In genomic region chr15:31397379-31397778, GRCm38 (mm10) we compare ENCODE assay signal across 24 mouse cellular contexts. TPM values are rescaled to one million over a fixed set of nuclear protein-coding genes. Genes with fewer than 3 reads are reported as not detected.
DNase-seq lines count a peak whose midpoint lies in the region; ATAC-seq and TF ChIP-seq lines count a peak whose summit lies in the region.
"Had no signal": no experiment of that assay in that cellular context is flagged by ENCODE, and none has a peak within 500 bp of the region (broad histone marks: within the 10 kb centered on the region; RNA-seq: fewer than 3 reads in every experiment).

No protein-coding gene starts in this region.

- DNase-seq in heart, adult 2 months = no peak
- DNase-seq in heart, adult 9 months (ENCODE audit: low spot score in 2 of 2) = no peak
- no peak for DNase-seq in heart, adult 18-20 months
- no peak for DNase-seq in liver, adult 2 months (ENCODE audit: extremely low read depth, low read depth, low spot score)
- no peak for DNase-seq in liver
- DNase-seq in right cerebral cortex, postnatal 36 days (ENCODE audit: low spot score in 2 of 2) = no peak
- DNase-seq: adrenal gland, postnatal 14 days; cerebellum, adult 11 months; cerebellum, postnatal 10 days; embryo, embryonic 11 days; gastrocnemius, postnatal 36 days; spleen, adult 18-20 months; thymus, adult 18-20 months; thymus, postnatal 4 days had no signal

- no peak for ATAC-seq in heart, embryonic 16.5 days (replicated peaks; ENCODE audit: extremely low read depth, insufficient read depth, low FRiP score)
- ATAC-seq: activated CD4-positive, CD25-positive, alpha-beta regulatory T cell, adult 4 months; CD4-positive, CD25-positive, alpha-beta regulatory T cell, adult 4 months; forebrain, embryonic 15.5 days had no signal

- no peaks in the 10 kb centered on the region for H3K36me3 ChIP-seq in heart, adult 2 months (ENCODE audit: control insufficient read depth, insufficient read depth, low read length)
- no peaks in the 10 kb centered on the region for H3K36me3 ChIP-seq in heart, embryonic 16.5 days (ENCODE audit: control insufficient read depth, insufficient read depth)
- H3K36me3 ChIP-seq in liver, adult 2 months (ENCODE audit: control insufficient read depth, insufficient read depth, low read length) = no peaks in the 10 kb centered on the region
- H3K36me3 ChIP-seq: forebrain, embryonic 15.5 days; hindbrain, embryonic 12.5 days; lung, embryonic 15.5 days had no signal

- no peak overlapping the region for H3K4me3 ChIP-seq in heart, adult 2 months
- H3K4me3 ChIP-seq in heart, embryonic 16.5 days (ENCODE audit: low read length) = no peak overlapping the region
- no peak overlapping the region for H3K4me3 ChIP-seq in liver, adult 2 months (ENCODE audit: insufficient read depth, low read depth, low read length)
- H3K4me3 ChIP-seq in olfactory bulb, adult 2 months (ENCODE audit: insufficient read depth, low read depth, low read length) = no peak overlapping the region
- H3K4me3 ChIP-seq: forebrain, embryonic 15.5 days; hindbrain, embryonic 12.5 days; lung, embryonic 15.5 days had no signal

- no peak overlapping the region for H3K9ac ChIP-seq in heart, adult 2 months (ENCODE audit: low read depth, low read length)
- H3K9ac ChIP-seq in heart, embryonic 16.5 days (ENCODE audit: low read length) = no peak overlapping the region
- H3K9ac ChIP-seq in liver, adult 2 months (ENCODE audit: low read depth, low read length) = no peak overlapping the region
- H3K9ac ChIP-seq: forebrain, embryonic 15.5 days; hindbrain, embryonic 12.5 days; lung, embryonic 15.5 days had no signal

- peak; percentile 63 for TF ChIP-seq CTCF in heart, adult 2 months (IDR thresholded peaks at IDR 0.05)
- 0 out of 2 replicates have a peak, but pooled peaks have one; percentile 2 for TF ChIP-seq CTCF in liver, adult 2 months (IDR thresholded peaks at IDR 0.05; ENCODE audit: low read depth, low read length)
- no peak for TF ChIP-seq CTCF in olfactory bulb, adult 2 months (IDR thresholded peaks at IDR 0.05; ENCODE audit: insufficient read depth, low read depth, low read length)

- H3K79me2 ChIP-seq in heart, adult 2 months (replicated peaks; ENCODE audit: control insufficient read depth, insufficient read depth, low read length) = no peaks in the 10 kb centered on the region
- H3K79me2 ChIP-seq in liver, adult 2 months (ENCODE audit: control insufficient read depth, insufficient read depth, low read length) = no peaks in the 10 kb centered on the region

- no peak for TF ChIP-seq POLR2A in heart, adult 2 months (IDR thresholded peaks at IDR 0.05; ENCODE audit: insufficient read depth, low read depth, low read length)
- no peak for TF ChIP-seq POLR2A in liver, adult 2 months (IDR thresholded peaks at IDR 0.05; ENCODE audit: extremely low read depth, insufficient read depth, low read length)
- TF ChIP-seq POLR2A in olfactory bulb, adult 2 months (IDR thresholded peaks at IDR 0.05; ENCODE audit: insufficient read depth, low read depth, low read length) = no peak

- 83% methylated on average over 3 of the region's 3 CpGs for WGBS in heart, adult 2 months
- WGBS in heart, embryonic 16.5 days = 69% methylated on average over 3 of the region's 3 CpGs
- WGBS in liver, adult 2 months = 90% methylated on average over 3 of the region's 3 CpGs
- 71% methylated on average over 3 of the region's 3 CpGs for WGBS in olfactory bulb, adult 2 months

- peaks cover 4% of the 10 kb centered on the region; the same call in 1 of the 2 replicates for H3K4me1 ChIP-seq in heart, adult 2 months (ENCODE audit: control insufficient read depth, insufficient read depth, low read length)
- H3K4me1 ChIP-seq in heart, embryonic 16.5 days (ENCODE audit: control insufficient read depth, insufficient read depth, low read length) = peaks cover 19% of the 10 kb centered on the region; the same call in 1 of the 2 replicates
- H3K4me1 ChIP-seq in liver, adult 2 months (ENCODE audit: control insufficient read depth, insufficient read depth, low read length) = no peaks in the 10 kb centered on the region
- peaks cover 50% of the 10 kb centered on the region for H3K4me1 ChIP-seq in olfactory bulb, adult 2 months (ENCODE audit: control insufficient read depth, insufficient read depth, low read length)
- H3K4me1 ChIP-seq: forebrain, embryonic 15.5 days; hindbrain, embryonic 12.5 days; lung, embryonic 15.5 days had no signal

- intact Hi-C loops in heart, adult 2 months (cut with DNase I) = no loop called here

- no peaks in the 10 kb centered on the region for H3K27me3 ChIP-seq in heart, adult 2 months (ENCODE audit: control insufficient read depth, insufficient read depth, low read length)
- no peaks in the 10 kb centered on the region for H3K27me3 ChIP-seq in heart, embryonic 16.5 days (ENCODE audit: control insufficient read depth, insufficient read depth, low read length)
- no peaks in the 10 kb centered on the region for H3K27me3 ChIP-seq in liver, adult 2 months (ENCODE audit: control insufficient read depth, insufficient read depth, low read length)
- H3K27me3 ChIP-seq: forebrain, embryonic 15.5 days; hindbrain, embryonic 12.5 days; lung, embryonic 15.5 days had no signal

- TF ChIP-seq EP300 in heart, adult 2 months (IDR thresholded peaks at IDR 0.05; ENCODE audit: insufficient read depth, low read depth, low read length) = no peak

- H3K27ac ChIP-seq in heart, adult 2 months = peak overlapping the region; percentile 79
- H3K27ac ChIP-seq in heart, embryonic 16.5 days (ENCODE audit: low read length) = peak overlapping the region; percentile 91
- no peak overlapping the region for H3K27ac ChIP-seq in liver, adult 2 months (replicated peaks; ENCODE audit: insufficient read depth, low read depth, low read length)
- H3K27ac ChIP-seq in olfactory bulb, adult 2 months (ENCODE audit: insufficient read depth, low read depth, low read length) = peak overlapping the region; percentile 79
- H3K27ac ChIP-seq: forebrain, embryonic 15.5 days; hindbrain, embryonic 12.5 days; lung, embryonic 15.5 days; macrophage had no signal

- H3K4me2 ChIP-seq in heart, embryonic 16.5 days (ENCODE audit: low read depth, low read length) = no peak overlapping the region
- H3K4me2 ChIP-seq: forebrain, embryonic 15.5 days; hindbrain, embryonic 12.5 days; lung, embryonic 15.5 days; midbrain, embryonic 11.5 days had no signal

- H3K9me3 ChIP-seq in heart, embryonic 16.5 days (replicated peaks; ENCODE audit: control insufficient read depth, low read length) = no peaks in the 10 kb centered on the region
- H3K9me3 ChIP-seq: forebrain, embryonic 15.5 days; hindbrain, embryonic 12.5 days; lung, embryonic 15.5 days had no signal

RNA-seq across cellular contexts. Expression of gene Ankrd33b, which starts 29.9 kb away (rescaled TPM):
- total RNA-seq in heart, adult 2 months (2021) = 10 to 100 TPM; 28.6 to 32.8 TPM
- polyA plus RNA-seq in heart, adult 2 months (2012; rRNA removed) = 7.8 and 16.5 TPM in 2 replicates
- polyA plus RNA-seq in heart, embryonic 16.5 days (2015; fragmentation: Nextera tagmentation; extraction: Ambion mirVana) = 4.6 and 5.4 TPM in 2 replicates
- 10 to 100 TPM; 25.4 to 31.1 TPM for total RNA-seq in heart, adult 18-20 months (2021)
- total RNA-seq in liver, adult 2 months (2014; rRNA removed) = 13.1 and 14.4 TPM in 2 replicates
- 9.1 and 14.1 TPM in 2 replicates for polyA plus RNA-seq in liver, adult 2 months (2012; rRNA removed)
- polyA plus RNA-seq in olfactory bulb, adult 2 months (2012; ENCODE audit: insufficient read depth, insufficient read length, low replicate concordance, missing spikeins) = not detected in 2 replicates
- polyA plus RNA-seq: CD4-positive, CD25-positive, alpha-beta regulatory T cell, adult 4 months had no signal

RNA-seq across cellular contexts. Expression of gene Ropn1l, which starts 56.2 kb away (rescaled TPM):
- not detected for total RNA-seq in heart, adult 2 months (2021)
- 0.67 and 0.86 TPM in 2 replicates for polyA plus RNA-seq in heart, adult 2 months (2012; rRNA removed)
- polyA plus RNA-seq in heart, embryonic 16.5 days (2015; fragmentation: Nextera tagmentation; extraction: Ambion mirVana) = 1.7 and 2.4 TPM in 2 replicates
- total RNA-seq in heart, adult 18-20 months (2021) = not detected
- total RNA-seq in liver, adult 2 months (2014; rRNA removed) = 12.1 and 13.0 TPM in 2 replicates
- polyA plus RNA-seq in liver, adult 2 months (2012; rRNA removed) = 8.0 and 8.5 TPM in 2 replicates
- polyA plus RNA-seq in olfactory bulb, adult 2 months (2012; ENCODE audit: insufficient read depth, insufficient read length, low replicate concordance, missing spikeins) = not detected in 2 replicates
- total RNA-seq: ES-E14 had no signal
